Comparison of ENCODE assay signal across 8 mouse cellular contexts in the genomic region with DNA sequence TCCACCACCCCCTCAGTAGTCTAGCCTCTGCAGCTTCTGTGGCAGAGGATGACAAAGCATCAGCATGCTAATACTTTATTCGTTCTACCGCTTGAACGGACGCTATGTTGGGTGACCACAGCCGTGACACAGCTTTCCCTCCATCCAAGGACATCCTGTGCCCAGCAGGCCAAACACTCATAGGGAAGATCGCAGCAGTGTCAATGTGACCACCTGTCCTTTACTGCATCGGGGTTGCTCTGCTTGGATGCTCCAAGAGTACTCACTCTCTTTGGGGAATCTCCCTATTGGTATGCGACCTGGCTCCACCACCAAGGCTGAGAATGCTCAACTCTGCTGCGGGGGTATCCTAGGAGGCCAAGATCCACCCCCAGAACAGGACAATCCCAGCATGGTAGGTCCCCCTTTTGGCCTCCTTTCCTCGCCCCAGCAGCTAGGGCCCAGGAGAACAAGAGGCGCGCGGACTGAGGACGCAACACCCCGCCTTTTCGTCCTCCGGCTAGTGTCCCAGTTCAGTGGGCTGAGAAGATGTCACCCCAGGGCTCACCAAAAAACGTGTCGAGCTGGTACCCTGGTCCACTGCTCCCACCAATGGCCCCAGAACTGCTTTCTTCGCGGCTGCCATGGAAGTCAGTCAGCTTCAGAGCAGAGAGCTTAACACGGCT. TPM values are rescaled to one million over a fixed set of nuclear protein-coding genes. Genes with fewer than 3 reads are reported as not detected.
A peak's percentile ranks its signal among the peaks of the same experiment; 100 is the strongest.
DNase-seq lines count a peak whose midpoint lies in the region; ATAC-seq and TF ChIP-seq lines count a peak whose summit lies in the region.

No protein-coding gene starts in this region.

- H3K4me2 ChIP-seq in embryonic facial prominence, embryonic 14.5 days (ENCODE audit: low read depth, low read length), result peak overlapping the region; percentile 59
- H3K4me2 ChIP-seq in hindbrain, embryonic 15.5 days, result peak overlapping the region; percentile 60

- DNase-seq in liver, adult 2 months (ENCODE audit: extremely low read depth, low read depth, low spot score), result peak; percentile 40
- no peak for DNase-seq in liver
- no peak for DNase-seq in embryonic facial prominence, embryonic 14.5 days (ENCODE audit: low spot score)
- no peak for DNase-seq in natural killer cell, adult 2 months (ENCODE audit: low spot score in 2 of 2)
- DNase-seq in ovary, adult 18-20 months (ENCODE audit: low spot score), result no peak

- TF ChIP-seq CTCF in liver, adult 2 months (IDR thresholded peaks at IDR 0.05; ENCODE audit: low read depth, low read length), result no peak

- H3K4me3 ChIP-seq in liver, adult 2 months (ENCODE audit: insufficient read depth, low read depth, low read length), result peak overlapping the region; percentile 99
- H3K4me3 ChIP-seq in embryonic facial prominence, embryonic 14.5 days (ENCODE audit: low read depth, low read length), result peak overlapping the region; percentile 53
- H3K4me3 ChIP-seq in hindbrain, embryonic 15.5 days, result peak overlapping the region; percentile 58
- peak overlapping the region; percentile 95 for H3K4me3 ChIP-seq in megakaryocyte, embryonic 14.5 days (replicated peaks)

- no peaks in the 10 kb centered on the region; the same call in 1 of the 2 replicates for H3K36me3 ChIP-seq in liver, adult 2 months (ENCODE audit: control insufficient read depth, insufficient read depth, low read length)
- no peaks in the 10 kb centered on the region for H3K36me3 ChIP-seq in embryonic facial prominence, embryonic 14.5 days (ENCODE audit: control insufficient read depth, insufficient read depth, low read length)
- H3K36me3 ChIP-seq in hindbrain, embryonic 15.5 days, result no peaks in the 10 kb centered on the region
- no peaks in the 10 kb centered on the region for H3K36me3 ChIP-seq in megakaryocyte, embryonic 14.5 days (replicated peaks; ENCODE audit: low read length)

- H3K9me3 ChIP-seq in embryonic facial prominence, embryonic 14.5 days (ENCODE audit: control insufficient read depth, low read length), result no peaks in the 10 kb centered on the region
- no peaks in the 10 kb centered on the region for H3K9me3 ChIP-seq in hindbrain, embryonic 15.5 days
- no peaks in the 10 kb centered on the region for H3K9me3 ChIP-seq in megakaryocyte, embryonic 14.5 days

- TF ChIP-seq POLR2A in liver, adult 2 months (IDR thresholded peaks at IDR 0.05; ENCODE audit: extremely low read depth, insufficient read depth, low read length), result no peak

- H3K9ac ChIP-seq in liver, adult 2 months (ENCODE audit: low read depth, low read length), result peak overlapping the region; percentile 97
- H3K9ac ChIP-seq in embryonic facial prominence, embryonic 14.5 days (ENCODE audit: low read depth, low read length), result peak overlapping the region; percentile 67
- H3K9ac ChIP-seq in hindbrain, embryonic 15.5 days, result peak overlapping the region; percentile 53

- H3K27ac ChIP-seq in liver, adult 2 months (replicated peaks; ENCODE audit: insufficient read depth, low read depth, low read length), result peak overlapping the region; percentile 92
- 0 out of 2 replicates have a peak overlapping the region, but pooled peaks have one; percentile 44 for H3K27ac ChIP-seq in embryonic facial prominence, embryonic 14.5 days (replicated peaks; ENCODE audit: low read depth, low read length)
- H3K27ac ChIP-seq in hindbrain, embryonic 15.5 days (replicated peaks), result peak overlapping the region; percentile 80

- peaks cover 8% of the 10 kb centered on the region; the same call in 1 of the 2 replicates for H3K4me1 ChIP-seq in liver, adult 2 months (ENCODE audit: control insufficient read depth, insufficient read depth, low read length)
- H3K4me1 ChIP-seq in embryonic facial prominence, embryonic 14.5 days (ENCODE audit: control insufficient read depth, insufficient read depth, low read length), result no peaks in the 10 kb centered on the region
- no peaks in the 10 kb centered on the region for H3K4me1 ChIP-seq in hindbrain, embryonic 15.5 days (replicated peaks)
- peaks cover 14% of the 10 kb centered on the region for H3K4me1 ChIP-seq in megakaryocyte, embryonic 14.5 days

- ATAC-seq in activated CD4-positive, CD25-positive, alpha-beta regulatory T cell, adult 4 months, result peak; percentile 7
- ATAC-seq in embryonic facial prominence, embryonic 14.5 days (ENCODE audit: low read depth), result no peak
- no peak; the same call in 1 of the 2 replicates for ATAC-seq in hindbrain, embryonic 15.5 days (ENCODE audit: low FRiP score, low read depth)

- no peaks in the 10 kb centered on the region for H3K27me3 ChIP-seq in liver, adult 2 months (ENCODE audit: control insufficient read depth, insufficient read depth, low read length)
- H3K27me3 ChIP-seq in embryonic facial prominence, embryonic 14.5 days (replicated peaks; ENCODE audit: control insufficient read depth, insufficient read depth, low read length), result no peaks in the 10 kb centered on the region
- H3K27me3 ChIP-seq in hindbrain, embryonic 15.5 days, result no peaks in the 10 kb centered on the region
- peaks cover 7% of the 10 kb centered on the region for H3K27me3 ChIP-seq in megakaryocyte, embryonic 14.5 days (replicated peaks)

- WGBS in liver, adult 2 months, result 2% methylated on average over 20 of the region's 22 CpGs
- 18% methylated on average over 18 of the region's 22 CpGs for WGBS in embryonic facial prominence, embryonic 14.5 days
- 20% methylated on average over 22 of the region's 22 CpGs for WGBS in hindbrain, embryonic 15.5 days

- H3K79me2 ChIP-seq in liver, adult 2 months (ENCODE audit: control insufficient read depth, insufficient read depth, low read length), result no peaks in the 10 kb centered on the region; the same call in 1 of the 2 replicates

RNA-seq across cellular contexts. Expression of gene Gk, which starts 0.6 kb away (rescaled TPM):
- total RNA-seq in liver, adult 2 months (2014; rRNA removed), result 76.4 and 80.6 TPM in 2 replicates
- 9.2 and 9.5 TPM in 2 replicates for polyA plus RNA-seq in liver, adult 2 months (2012; rRNA removed)
- 1 to 10 TPM; 2.2 to 3.3 TPM for polyA plus RNA-seq in activated CD4-positive, CD25-positive, alpha-beta regulatory T cell, adult 4 months (2017; shearing (Covaris generic))
- 8.8 and 9.3 TPM in 2 replicates for polyA plus RNA-seq in embryonic facial prominence, embryonic 14.5 days (2014; fragmentation: Nextera tagmentation; extraction: Ambion mirVana)
- polyA plus RNA-seq in hindbrain, embryonic 15.5 days (2015; fragmentation: Nextera tagmentation; extraction: Ambion mirVana), result 10.6 and 11.1 TPM in 2 replicates
- polyA plus RNA-seq in megakaryocyte, embryonic 14.5 days (2012; ENCODE audit: insufficient read depth, low replicate concordance), result 0.64 and 0.86 TPM in 2 replicates
